Comparison of ENCODE assay signal across 9 mouse cellular contexts in genomic region chr7:132670863-132671165, GRCm38 (mm10).
DNase-seq lines count a peak whose midpoint lies in the region; ATAC-seq lines count a peak whose summit lies in the region.
"Had no signal": no experiment of that assay in that cellular context is flagged by ENCODE, and none has a peak within 500 bp of the region (broad histone marks: within the 10 kb centered on the region; RNA-seq: fewer than 3 reads in every experiment).

No protein-coding gene starts in this region.

- peaks cover 25% of the 10 kb centered on the region for H3K4me1 ChIP-seq in lung, embryonic 16.5 days (replicated peaks; ENCODE audit: control insufficient read depth, insufficient read depth, low read length)
- H3K4me1 ChIP-seq in embryonic facial prominence, embryonic 10.5 days: peaks cover 22% of the 10 kb centered on the region

- no peaks in the 10 kb centered on the region for H3K36me3 ChIP-seq in lung, embryonic 16.5 days (ENCODE audit: control insufficient read depth, insufficient read depth, low read length)
- H3K36me3 ChIP-seq in embryonic facial prominence, embryonic 10.5 days (replicated peaks): no peaks in the 10 kb centered on the region
- H3K36me3 ChIP-seq: midbrain, embryonic 12.5 days had no signal

- WGBS in lung, embryonic 16.5 days: 62% methylated on average over 3 of the region's 3 CpGs
- 94% methylated on average over 3 of the region's 3 CpGs for WGBS in embryonic facial prominence, embryonic 10.5 days

- no peak overlapping the region for H3K9ac ChIP-seq in lung, embryonic 16.5 days (ENCODE audit: low read length)
- H3K9ac ChIP-seq: midbrain, embryonic 12.5 days had no signal

- ATAC-seq in lung, embryonic 16.5 days (ENCODE audit: low read depth): peak; percentile 15; the same call in 1 of the 2 replicates

- H3K27ac ChIP-seq in lung, embryonic 16.5 days (ENCODE audit: low read length): peak overlapping the region; percentile 88
- no peak overlapping the region for H3K27ac ChIP-seq in embryonic facial prominence, embryonic 10.5 days (replicated peaks)
- H3K27ac ChIP-seq: midbrain, embryonic 12.5 days had no signal

- H3K9me3 ChIP-seq in lung, embryonic 16.5 days (ENCODE audit: control insufficient read depth, low read length): no peaks in the 10 kb centered on the region
- no peaks in the 10 kb centered on the region for H3K9me3 ChIP-seq in embryonic facial prominence, embryonic 10.5 days
- H3K9me3 ChIP-seq: midbrain, embryonic 12.5 days had no signal

- H3K27me3 ChIP-seq in lung, embryonic 16.5 days (ENCODE audit: control insufficient read depth, insufficient read depth, low read depth, low read length): no peaks in the 10 kb centered on the region
- H3K27me3 ChIP-seq in embryonic facial prominence, embryonic 10.5 days (replicated peaks; ENCODE audit: low read depth, poor library complexity, severe bottlenecking): peaks cover 7% of the 10 kb centered on the region

- H3K4me2 ChIP-seq in lung, embryonic 16.5 days (ENCODE audit: low read depth, low read length): no peak overlapping the region
- H3K4me2 ChIP-seq: midbrain, embryonic 12.5 days had no signal

- peak; percentile 40 to 50 for DNase-seq in cerebellum, postnatal 10 days
- DNase-seq in cerebellum, adult 11 months: no peak
- DNase-seq in gastrocnemius, adult 18-20 months (ENCODE audit: low spot score): peak; percentile 86
- DNase-seq in heart, postnatal 4 days: peak; percentile 68
- no peak for DNase-seq in spleen, postnatal 4 days (ENCODE audit: low spot score in 2 of 2)
- no peak for DNase-seq in retina, embryonic 14.5 days (ENCODE audit: low spot score)
- DNase-seq in embryonic facial prominence, embryonic 10.5 days (ENCODE audit: low spot score): no peak

- no peak overlapping the region for H3K4me3 ChIP-seq in lung, embryonic 16.5 days (ENCODE audit: low read length)
- no peak overlapping the region for H3K4me3 ChIP-seq in embryonic facial prominence, embryonic 10.5 days
- H3K4me3 ChIP-seq: midbrain, embryonic 12.5 days had no signal

Comparison
In these comparisons a context has a peak if more than half of its experiments do, and no peak if none do; other contexts are left out.
1. DNase-seq: peak in cerebellum, postnatal 10 days (2 of 2), gastrocnemius, adult 18-20 months (single experiment) and heart, postnatal 4 days (single experiment); none in cerebellum, adult 11 months (single experiment), spleen, postnatal 4 days (0 of 2), retina, embryonic 14.5 days (single experiment) and embryonic facial prominence, embryonic 10.5 days (single experiment).